Mouse (Mus musculus) midbrain, embryonic 15.5 days (tissue): ENCODE measurements around the gene Slc15a1. TPM values are rescaled to one million over a fixed set of nuclear protein-coding genes. Genes with fewer than 3 reads are reported as not detected.

Experiments used
- ATAC-seq: fragments of 200-750 bp; cut with Nextera tagmentation; replicated peaks from 2 replicates; pipeline ENCODE4 v1.8.0; 2017; ENCODE audit warnings: moderate TSS enrichment
- H3K27ac ChIP-seq: fragments of 300-500 bp; sonication (generic); 2 replicates; pipeline ENCODE4 v1.5.1; 2015; ENCODE audit warnings: mild to moderate bottlenecking, inconsistent platforms
- H3K27me3 ChIP-seq: fragments of 300-500 bp; sonication (generic); replicated peaks from 2 replicates; pipeline ENCODE4 v1.6.1; 2015; ENCODE audit warnings: inconsistent platforms
- H3K36me3 ChIP-seq: fragments of 300-500 bp; sonication (generic); replicated peaks from 2 replicates; pipeline ENCODE4 v1.6.1; 2015; ENCODE audit warnings: inconsistent platforms
- H3K4me1 ChIP-seq: fragments of 300-500 bp; sonication (generic); 2 replicates; pipeline ENCODE4 v1.6.1; 2015; ENCODE audit warnings: inconsistent platforms
- H3K4me2 ChIP-seq: fragments of 300-500 bp; sonication (generic); 2 replicates; pipeline ENCODE4 v1.6.1; 2015; ENCODE audit warnings: inconsistent platforms, mild to moderate bottlenecking, moderate library complexity
- H3K4me3 ChIP-seq: fragments of 300-500 bp; sonication (generic); 2 replicates; pipeline ENCODE4 v1.5.1; 2015; ENCODE audit warnings: mild to moderate bottlenecking, inconsistent platforms
- H3K9ac ChIP-seq: fragments of 300-500 bp; sonication (generic); 2 replicates; pipeline ENCODE4 v1.6.1; 2015; ENCODE audit warnings: mild to moderate bottlenecking, inconsistent platforms
- H3K9me3 ChIP-seq: fragments of 300-500 bp; sonication (generic); 2 replicates; pipeline ENCODE4 v1.6.1; 2016; ENCODE audit warnings: inconsistent platforms
- WGBS: fragments of 180-500 bp; shearing (Covaris S2); methylation state at CpG from one replicate; pipeline ENCODE4 v1.1.7; 2015; ENCODE audit warnings: mixed read lengths; 5-methylcytosine and 5-hydroxymethylcytosine counted together
- polyA plus RNA-seq: library from polyadenylated mRNA; unstranded; fragments of >200 nt; fragmentation: Nextera tagmentation; extraction: Ambion mirVana; gene quantifications from 2 replicates; pipeline ENCODE4 v1.2.1, GENCODE M21; 2015

Slc15a1 gene
- polyA plus RNA-seq, 1 experiment from 2014 or later, result 0.08 TPM

DNA sequence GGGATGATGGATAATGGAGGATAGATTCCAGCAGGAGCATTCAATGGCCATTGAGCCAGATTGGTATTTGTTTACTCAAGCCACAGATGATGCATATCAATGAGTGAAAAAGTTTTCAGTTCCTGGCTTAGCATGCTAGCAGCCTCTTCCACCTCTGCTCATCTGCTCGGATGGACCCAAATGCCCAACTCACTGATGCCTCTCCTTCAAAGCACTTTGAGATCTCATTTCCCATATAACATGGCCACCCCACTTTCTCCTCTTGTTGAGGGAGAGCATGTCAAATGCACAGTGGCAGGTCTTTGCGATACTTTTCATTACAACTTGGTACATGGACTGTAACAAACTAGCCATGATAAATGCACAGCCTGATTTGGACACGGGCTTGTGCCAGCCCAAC is 20.6 kb downstream of the Slc15a1 start:
- no peak for ATAC-seq
- H3K9ac ChIP-seq, result no peak overlapping the region
- no peak overlapping the region for H3K4me3 ChIP-seq
- H3K9me3 ChIP-seq, result no peaks in the 10 kb centered on the region
- no peak overlapping the region for H3K4me2 ChIP-seq
- no peaks in the 10 kb centered on the region for H3K27me3 ChIP-seq
- WGBS, result 90% methylated on average over 3 of the region's 3 CpGs
- H3K36me3 ChIP-seq, result no peaks in the 10 kb centered on the region
- no peak overlapping the region for H3K27ac ChIP-seq
- no peaks in the 10 kb centered on the region for H3K4me1 ChIP-seq

DNA sequence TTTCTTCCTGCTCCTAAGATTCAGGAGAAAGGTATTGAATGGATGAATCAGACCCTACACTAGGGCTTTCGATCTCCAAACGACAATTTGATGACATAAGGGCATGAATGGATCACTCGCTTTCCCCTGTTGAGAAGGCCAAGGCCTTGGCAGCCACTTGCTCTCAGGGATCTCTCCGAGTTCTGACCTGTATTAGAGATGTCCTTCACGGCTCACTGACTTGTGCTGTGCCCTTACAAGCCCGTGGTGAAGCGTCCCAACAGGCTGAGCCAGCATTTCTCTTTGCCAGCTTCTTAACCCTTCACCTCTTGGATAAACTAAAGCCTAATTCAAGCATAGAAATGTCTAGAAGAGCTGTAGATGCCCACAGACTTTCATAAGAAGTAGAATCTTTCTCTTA is 22.9 kb downstream of the Slc15a1 start:
- no peaks in the 10 kb centered on the region for H3K4me1 ChIP-seq
- H3K27me3 ChIP-seq, result no peaks in the 10 kb centered on the region
- no peak overlapping the region for H3K9ac ChIP-seq
- H3K36me3 ChIP-seq, result no peaks in the 10 kb centered on the region
- no peak overlapping the region for H3K27ac ChIP-seq
- no peaks in the 10 kb centered on the region for H3K9me3 ChIP-seq
- H3K4me2 ChIP-seq, result no peak overlapping the region
- H3K4me3 ChIP-seq, result no peak overlapping the region
- ATAC-seq, result no peak
- WGBS, result 78% methylated on average over 7 of the region's 7 CpGs

DNA sequence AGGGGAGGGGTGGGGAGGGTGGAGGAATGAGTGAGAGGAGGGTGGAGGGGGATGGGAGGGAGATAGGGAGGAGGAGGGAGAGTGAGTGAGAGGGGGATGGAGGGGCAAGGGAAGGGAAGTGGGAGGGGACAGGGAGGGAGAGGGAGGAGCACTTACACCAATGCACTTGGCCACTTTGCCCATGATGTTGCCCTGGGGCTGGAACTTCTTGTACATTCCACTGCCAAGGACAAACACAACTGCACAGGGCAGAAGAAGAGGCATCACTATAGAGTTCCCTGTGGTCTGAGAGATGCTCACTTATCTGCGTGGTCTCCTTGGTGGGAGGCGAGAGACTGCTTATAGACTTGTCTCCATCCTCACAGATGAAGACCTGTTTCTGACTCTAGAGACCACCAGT is 23.5 kb downstream of the Slc15a1 start:
- Histone ChIP-seq H3K27me3 (no peaks in the 10 kb centered on the region), H3K9me3 (no peaks in the 10 kb centered on the region), H3K9ac (no peak overlapping the region), H3K27ac (no peak overlapping the region), H3K4me1 (no peaks in the 10 kb centered on the region), H3K4me2 (no peak overlapping the region), H3K36me3 (no peaks in the 10 kb centered on the region), H3K4me3 (no peak overlapping the region)
- no peak for ATAC-seq
- 88% methylated on average over 2 of the region's 2 CpGs for WGBS

DNA sequence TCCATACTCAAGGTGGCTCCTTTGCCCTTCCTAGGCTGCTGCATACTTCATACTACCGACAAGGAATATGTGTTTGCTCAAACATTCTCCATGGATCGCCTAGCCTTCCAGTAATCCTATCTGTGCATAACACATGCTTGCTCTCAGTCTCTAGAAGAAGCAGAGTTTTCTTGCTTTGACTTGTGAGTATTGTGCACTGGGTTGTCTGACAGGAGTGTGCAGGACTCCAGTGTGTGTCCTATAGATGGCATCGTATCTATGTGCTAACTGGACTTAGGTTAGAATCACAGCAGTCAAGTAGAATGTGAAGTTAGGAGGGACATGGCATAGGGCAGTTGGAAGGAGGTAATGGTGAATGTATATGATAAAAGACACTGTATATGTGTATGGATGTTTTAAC is 26.0 kb downstream of the Slc15a1 start:
- no peaks in the 10 kb centered on the region for H3K36me3 ChIP-seq
- H3K27me3 ChIP-seq, result no peaks in the 10 kb centered on the region
- no peak overlapping the region for H3K27ac ChIP-seq
- 92% methylated on average over 3 of the region's 3 CpGs for WGBS
- no peaks in the 10 kb centered on the region for H3K9me3 ChIP-seq
- ATAC-seq, result no peak
- no peak overlapping the region for H3K4me2 ChIP-seq
- no peaks in the 10 kb centered on the region for H3K4me1 ChIP-seq
- H3K9ac ChIP-seq, result no peak overlapping the region
- no peak overlapping the region for H3K4me3 ChIP-seq

DNA sequence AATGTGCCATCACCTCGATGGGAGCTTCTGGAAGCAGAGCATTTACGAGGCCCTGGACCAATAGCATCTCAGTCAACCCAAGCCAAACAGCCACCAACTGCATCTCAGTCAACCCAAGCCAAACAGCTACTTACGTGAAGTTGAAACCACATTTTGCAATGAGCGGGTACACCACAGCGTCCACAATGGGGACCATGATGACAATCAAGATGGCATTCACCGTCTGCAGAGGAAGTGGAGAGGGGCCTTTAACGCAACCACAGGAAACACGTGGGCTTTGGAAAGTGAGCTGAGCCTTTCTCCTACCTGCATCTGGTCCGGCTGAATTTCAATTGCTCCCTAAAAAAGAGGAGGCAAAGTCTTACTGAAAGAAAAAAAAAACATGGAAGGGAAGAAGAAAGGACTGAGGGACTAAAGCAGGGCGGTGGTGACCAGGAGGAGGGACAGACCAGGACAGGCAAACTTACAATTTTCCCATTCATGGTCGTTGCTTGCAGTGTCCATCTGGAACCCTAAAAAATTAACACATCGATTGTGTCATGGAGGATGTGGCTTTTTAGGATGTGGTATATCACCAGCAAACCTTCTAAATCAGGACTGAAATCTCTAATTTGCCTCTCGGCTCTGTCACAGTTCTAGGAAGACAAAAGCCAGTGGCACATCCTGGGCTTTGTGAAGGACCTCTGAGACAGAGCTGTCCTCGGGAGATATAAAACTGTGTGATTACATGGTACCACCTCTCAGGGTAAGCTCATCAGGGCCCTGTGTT is 26.9 kb downstream of the Slc15a1 start:
- Histone ChIP-seq H3K9ac (no peak overlapping the region), H3K9me3 (no peaks in the 10 kb centered on the region), H3K4me3 (no peak overlapping the region), H3K36me3 (no peaks in the 10 kb centered on the region), H3K4me1 (no peaks in the 10 kb centered on the region), H3K27ac (no peak overlapping the region), H3K4me2 (no peak overlapping the region), H3K27me3 (no peaks in the 10 kb centered on the region)
- 90% methylated on average over 14 of the region's 14 CpGs for WGBS
- no peak for ATAC-seq

DNA sequence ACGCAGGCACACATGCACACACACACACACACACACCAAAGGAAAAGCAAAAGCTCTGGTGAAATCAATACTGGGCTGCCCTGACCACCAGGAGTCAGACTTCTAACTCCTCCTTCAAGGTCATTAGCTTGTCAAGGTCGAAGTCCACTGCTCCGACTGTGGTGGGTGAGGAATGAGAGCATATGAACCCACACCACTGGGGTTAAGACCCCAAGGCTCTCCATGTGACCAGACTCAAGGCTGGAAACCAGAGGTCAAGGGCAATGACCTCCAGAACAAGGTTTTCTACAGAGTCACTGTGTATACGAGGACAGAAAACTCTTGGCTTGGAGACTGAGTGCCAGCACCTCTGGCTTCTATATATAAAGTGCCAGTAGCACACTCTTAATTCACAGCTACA is 31.2 kb downstream of the Slc15a1 start:
- Histone ChIP-seq H3K36me3 (no peaks in the 10 kb centered on the region), H3K4me3 (no peak overlapping the region), H3K27ac (no peak overlapping the region), H3K4me2 (no peak overlapping the region), H3K9me3 (no peaks in the 10 kb centered on the region), H3K9ac (no peak overlapping the region), H3K27me3 (no peaks in the 10 kb centered on the region), H3K4me1 (no peaks in the 10 kb centered on the region)
- 81% methylated on average over 4 of the region's 4 CpGs for WGBS
- ATAC-seq, result no peak

DNA sequence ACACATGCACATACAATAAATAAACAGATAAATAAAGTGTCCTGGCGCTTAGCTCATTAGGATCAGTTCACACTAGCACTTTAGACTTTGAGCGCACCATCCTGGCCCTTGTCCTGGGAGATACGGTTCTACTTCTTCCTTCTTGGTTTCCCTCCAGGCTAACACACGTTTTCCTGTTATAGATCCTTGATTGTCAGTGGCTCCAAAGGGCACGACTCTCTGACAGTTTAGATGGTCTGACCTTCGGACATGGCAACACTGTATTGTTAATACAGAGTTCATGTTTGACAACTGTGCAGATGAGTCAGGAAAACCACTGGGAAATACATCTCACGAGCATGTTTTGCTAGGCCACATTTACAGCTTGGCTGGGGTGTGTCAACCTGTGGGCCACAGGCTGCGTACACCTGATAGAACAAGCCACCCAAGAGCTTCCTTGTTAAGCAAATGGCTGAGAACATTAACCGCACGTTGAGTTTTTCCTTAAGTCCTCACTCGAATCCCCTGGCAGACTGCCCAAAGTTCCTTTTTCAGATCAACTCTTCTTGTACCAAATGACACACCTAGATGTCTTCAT is 33.4 kb downstream of the Slc15a1 start:
- no peak overlapping the region for H3K4me3 ChIP-seq
- no peaks in the 10 kb centered on the region for H3K36me3 ChIP-seq
- H3K4me1 ChIP-seq, result no peaks in the 10 kb centered on the region
- H3K9me3 ChIP-seq, result no peaks in the 10 kb centered on the region
- H3K9ac ChIP-seq, result no peak overlapping the region
- no peak overlapping the region for H3K4me2 ChIP-seq
- H3K27ac ChIP-seq, result no peak overlapping the region
- H3K27me3 ChIP-seq, result no peaks in the 10 kb centered on the region
- WGBS, result 84% methylated on average over 11 of the region's 11 CpGs
- ATAC-seq, result no peak

DNA sequence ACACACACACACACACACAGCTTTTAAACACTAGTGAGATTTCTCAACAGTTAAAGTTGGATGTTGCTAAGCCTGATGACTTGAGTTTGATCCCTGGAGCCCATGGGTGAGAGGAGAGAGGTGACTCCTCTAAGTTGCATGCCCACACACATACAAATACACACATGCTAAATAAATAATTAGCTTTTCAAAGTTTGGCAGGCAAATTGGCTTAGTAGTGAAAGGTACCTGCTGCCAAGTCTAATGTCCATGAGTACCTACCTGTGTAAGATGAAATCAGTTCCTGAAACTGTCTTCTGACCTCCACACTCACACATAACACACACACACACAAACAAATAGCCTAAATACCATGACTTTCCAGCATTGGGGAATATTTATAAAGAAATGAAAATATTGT is 35.5 kb downstream of the Slc15a1 start:
- H3K9me3 ChIP-seq, result no peaks in the 10 kb centered on the region
- no peak overlapping the region for H3K27ac ChIP-seq
- H3K4me1 ChIP-seq, result no peaks in the 10 kb centered on the region
- ATAC-seq, result no peak
- no peak overlapping the region for H3K9ac ChIP-seq
- H3K4me3 ChIP-seq, result no peak overlapping the region
- no peaks in the 10 kb centered on the region for H3K36me3 ChIP-seq
- H3K4me2 ChIP-seq, result no peak overlapping the region
- H3K27me3 ChIP-seq, result no peaks in the 10 kb centered on the region

DNA sequence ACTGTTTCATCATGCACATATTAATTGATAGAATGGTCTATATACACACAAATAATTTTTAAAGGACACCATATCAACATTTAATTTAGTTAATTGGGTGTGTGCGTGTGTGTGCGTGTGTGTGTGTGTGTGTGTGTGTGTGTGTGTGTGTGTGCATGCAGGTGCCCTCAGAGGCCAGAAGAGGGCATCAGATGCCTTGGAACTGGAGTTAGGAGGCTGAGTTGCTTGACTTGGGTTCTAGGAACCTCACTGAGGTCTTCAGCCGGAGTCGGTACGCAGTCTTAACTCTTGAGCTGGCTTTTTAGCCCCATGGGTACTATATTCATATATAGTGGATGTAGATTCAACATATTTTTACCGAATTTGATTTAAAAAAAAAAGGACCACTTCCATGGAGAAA is 37.4 kb downstream of the Slc15a1 start:
- Histone ChIP-seq H3K4me2 (no peak overlapping the region), H3K4me3 (no peak overlapping the region), H3K27ac (no peak overlapping the region), H3K4me1 (no peaks in the 10 kb centered on the region), H3K9ac (no peak overlapping the region), H3K9me3 (no peaks in the 10 kb centered on the region), H3K27me3 (no peaks in the 10 kb centered on the region), H3K36me3 (no peaks in the 10 kb centered on the region)
- ATAC-seq, result no peak
- 91% methylated on average over 6 of the region's 6 CpGs for WGBS

DNA sequence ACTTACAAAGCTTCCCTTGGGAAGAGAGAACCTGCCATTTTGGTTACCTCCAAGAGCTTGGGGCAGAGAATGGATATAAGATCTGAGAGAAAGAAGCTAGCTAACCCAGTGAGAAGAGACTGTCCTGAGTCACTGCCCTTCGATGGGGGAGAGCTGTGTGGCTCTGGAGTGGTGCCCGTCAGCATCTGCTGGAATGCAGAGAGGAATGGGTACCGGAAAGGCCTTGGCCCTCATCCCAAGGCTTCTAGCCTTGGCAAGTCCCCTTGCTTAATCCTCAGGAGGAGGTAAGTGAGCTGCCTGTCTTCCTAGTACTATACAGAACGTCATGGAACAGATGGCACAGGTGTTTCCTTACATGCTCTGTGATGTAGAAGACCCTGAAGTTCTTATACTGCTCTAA is 38.6 kb downstream of the Slc15a1 start:
- H3K9me3 ChIP-seq, result no peaks in the 10 kb centered on the region
- H3K27ac ChIP-seq, result no peak overlapping the region
- H3K4me1 ChIP-seq, result no peaks in the 10 kb centered on the region
- no peaks in the 10 kb centered on the region for H3K27me3 ChIP-seq
- 85% methylated on average over 4 of the region's 4 CpGs for WGBS
- no peak overlapping the region for H3K4me2 ChIP-seq
- ATAC-seq, result no peak
- no peak overlapping the region for H3K9ac ChIP-seq
- no peak overlapping the region for H3K4me3 ChIP-seq
- H3K36me3 ChIP-seq, result no peaks in the 10 kb centered on the region

DNA sequence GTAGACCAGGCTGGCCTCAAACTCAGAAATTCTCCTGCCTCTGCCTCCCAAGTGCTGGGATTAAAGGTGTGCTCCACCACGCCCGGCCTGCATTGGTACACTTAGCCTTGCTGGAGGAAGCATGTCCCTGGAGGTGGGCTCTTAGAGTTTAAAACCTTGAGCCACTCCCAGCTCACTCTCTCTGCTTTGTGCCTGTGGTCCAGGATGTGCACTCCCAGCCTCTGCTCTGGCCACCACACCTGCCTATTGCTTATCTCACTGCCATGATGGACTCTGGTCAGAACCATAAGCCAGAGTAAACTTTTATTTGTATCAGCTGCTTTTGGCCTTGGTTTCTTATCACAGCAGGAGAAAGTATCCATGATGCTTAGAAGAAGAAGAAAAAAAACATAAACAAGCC is 40.7 kb downstream of the Slc15a1 start:
- H3K9me3 ChIP-seq, result no peaks in the 10 kb centered on the region
- H3K27ac ChIP-seq, result no peak overlapping the region
- no peaks in the 10 kb centered on the region for H3K36me3 ChIP-seq
- no peak overlapping the region for H3K4me3 ChIP-seq
- H3K27me3 ChIP-seq, result no peaks in the 10 kb centered on the region
- H3K9ac ChIP-seq, result no peak overlapping the region
- H3K4me1 ChIP-seq, result no peaks in the 10 kb centered on the region
- 96% methylated on average over 2 of the region's 2 CpGs for WGBS
- ATAC-seq, result no peak
- no peak overlapping the region for H3K4me2 ChIP-seq

DNA sequence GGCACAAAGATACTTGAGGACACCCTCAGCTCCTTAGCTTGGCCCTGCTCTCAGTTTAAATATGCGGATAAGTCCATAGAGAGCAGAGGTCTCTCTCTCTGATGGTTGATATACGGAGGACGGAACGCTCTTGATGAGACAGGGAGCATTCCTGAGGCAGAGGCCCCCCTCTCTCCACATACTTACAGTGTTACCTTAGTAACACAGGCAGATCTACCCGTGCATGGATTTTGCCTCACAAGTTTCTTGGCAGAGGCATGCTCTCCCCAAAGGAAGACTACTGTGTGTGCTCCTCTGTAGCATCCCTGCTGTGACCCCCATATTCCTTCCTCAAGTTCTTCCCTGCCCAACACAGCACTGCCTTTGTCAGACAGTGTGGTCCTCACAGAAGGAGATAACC is 42.3 kb downstream of the Slc15a1 start:
- ATAC-seq, result no peak
- no peak overlapping the region for H3K9ac ChIP-seq
- H3K4me3 ChIP-seq, result no peak overlapping the region
- no peak overlapping the region for H3K4me2 ChIP-seq
- no peak overlapping the region for H3K27ac ChIP-seq
- H3K36me3 ChIP-seq, result no peaks in the 10 kb centered on the region
- H3K27me3 ChIP-seq, result no peaks in the 10 kb centered on the region
- WGBS, result 31% methylated on average over 5 of the region's 5 CpGs
- H3K4me1 ChIP-seq, result no peaks in the 10 kb centered on the region
- no peaks in the 10 kb centered on the region for H3K9me3 ChIP-seq

DNA sequence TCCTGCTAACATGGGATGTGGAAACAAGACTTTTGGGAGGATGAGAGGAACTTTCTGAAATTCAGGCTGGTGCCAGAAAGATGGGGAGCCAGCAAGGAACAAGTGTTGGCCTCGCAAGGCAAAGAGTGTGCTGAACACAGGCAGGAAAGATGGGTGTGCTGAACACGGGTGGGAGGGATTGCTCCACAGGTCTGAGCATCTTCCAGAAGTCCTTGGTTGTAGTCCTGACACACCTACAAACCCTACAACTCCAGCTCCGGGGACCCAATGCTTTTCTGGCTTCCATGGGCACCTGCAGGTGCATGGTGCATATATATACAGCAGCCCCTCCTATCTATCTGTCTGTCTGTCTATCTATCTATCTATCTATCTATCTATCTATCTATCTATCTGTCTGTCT is 44.1 kb downstream of the Slc15a1 start:
- Histone ChIP-seq H3K4me3 (no peak overlapping the region), H3K9ac (no peak overlapping the region), H3K27me3 (no peaks in the 10 kb centered on the region), H3K4me2 (no peak overlapping the region), H3K9me3 (no peaks in the 10 kb centered on the region), H3K4me1 (no peaks in the 10 kb centered on the region), H3K27ac (no peak overlapping the region), H3K36me3 (no peaks in the 10 kb centered on the region)
- ATAC-seq, result no peak
- 90% methylated on average over 3 of the region's 3 CpGs for WGBS
